ENCODE assay signal across 19 mouse cellular contexts in genomic region chr4:87750856-87751514, GRCm38 (mm10).
DNase-seq lines count a peak whose midpoint lies in the region; ATAC-seq lines count a peak whose summit lies in the region.
"Had no signal": no experiment of that assay in that cellular context is flagged by ENCODE, and none has a peak within 500 bp of the region (broad histone marks: within the 10 kb centered on the region; RNA-seq: fewer than 3 reads in every experiment).

No protein-coding gene starts in this region.

- no peaks in the 10 kb centered on the region for H3K27me3 ChIP-seq in forebrain, embryonic 14.5 days (replicated peaks; ENCODE audit: control insufficient read depth, insufficient read depth, low read length)
- no peaks in the 10 kb centered on the region; the same call in 1 of the 2 replicates for H3K27me3 ChIP-seq in forebrain, embryonic 10.5 days (ENCODE audit: poor library complexity, severe bottlenecking)
- no peaks in the 10 kb centered on the region for H3K27me3 ChIP-seq in liver, embryonic 15.5 days
- H3K27me3 ChIP-seq in forebrain, embryonic 16.5 days (replicated peaks; ENCODE audit: control insufficient read depth, insufficient read depth, low read length) = no peaks in the 10 kb centered on the region
- H3K27me3 ChIP-seq: heart, embryonic 12.5 days; hindbrain, embryonic 12.5 days; limb, embryonic 15.5 days had no signal

- no peak overlapping the region for H3K4me3 ChIP-seq in forebrain, embryonic 14.5 days (ENCODE audit: low read depth, low read length)
- H3K4me3 ChIP-seq in forebrain, embryonic 10.5 days = no peak overlapping the region
- no peak overlapping the region for H3K4me3 ChIP-seq in liver, embryonic 15.5 days (replicated peaks)
- H3K4me3 ChIP-seq in forebrain, embryonic 16.5 days (replicated peaks; ENCODE audit: low read length) = no peak overlapping the region
- H3K4me3 ChIP-seq: gastrocnemius, adult 2 months; heart, embryonic 12.5 days; hindbrain, embryonic 12.5 days; limb, embryonic 15.5 days; midbrain, embryonic 10.5 days had no signal

- no peak for ATAC-seq in forebrain, embryonic 14.5 days
- ATAC-seq in common myeloid progenitor, adult 5-6 weeks (replicated peaks; ENCODE audit: low read depth, poor library complexity, severe bottlenecking) = peak; percentile 81
- peak; percentile 90 for ATAC-seq in liver, embryonic 15.5 days (ENCODE audit: insufficient read depth)
- no peak for ATAC-seq in forebrain, embryonic 16.5 days

- no peak overlapping the region for H3K4me2 ChIP-seq in forebrain, embryonic 14.5 days (ENCODE audit: low read length)
- peak overlapping the region; percentile 48 for H3K4me2 ChIP-seq in liver, embryonic 15.5 days
- H3K4me2 ChIP-seq in forebrain, embryonic 16.5 days (ENCODE audit: low read length) = no peak overlapping the region
- H3K4me2 ChIP-seq: heart, embryonic 12.5 days; hindbrain, embryonic 12.5 days; limb, embryonic 15.5 days had no signal

- 72% methylated on average over 5 of the region's 5 CpGs for WGBS in forebrain, embryonic 14.5 days
- 93% methylated on average over 5 of the region's 5 CpGs for WGBS in forebrain, embryonic 10.5 days
- 44% methylated on average over 5 of the region's 5 CpGs for WGBS in liver, embryonic 15.5 days (ENCODE audit: insufficient replicate concordance)
- WGBS in forebrain, embryonic 16.5 days = 66% methylated on average over 5 of the region's 5 CpGs

- no peaks in the 10 kb centered on the region for H3K9me3 ChIP-seq in forebrain, embryonic 14.5 days (replicated peaks; ENCODE audit: control insufficient read depth, low read length)
- 0 out of 2 replicates have a peak, but pooled peaks cover 6% of the 10 kb centered on the region for H3K9me3 ChIP-seq in forebrain, embryonic 10.5 days
- no peaks in the 10 kb centered on the region for H3K9me3 ChIP-seq in liver, embryonic 15.5 days (replicated peaks)
- no peaks in the 10 kb centered on the region for H3K9me3 ChIP-seq in forebrain, embryonic 16.5 days (ENCODE audit: control insufficient read depth, low read length)
- H3K9me3 ChIP-seq: heart, embryonic 12.5 days; hindbrain, embryonic 12.5 days; limb, embryonic 15.5 days; midbrain, embryonic 10.5 days had no signal

- peak; percentile 41 for DNase-seq in forebrain, embryonic 14.5 days (ENCODE audit: low spot score)
- DNase-seq in forebrain, embryonic 10.5 days (ENCODE audit: extremely low spot score, low spot score) = no peak
- peak; percentile 33 for DNase-seq in MEL-GATA-1-ER (ENCODE audit: extremely low read depth, low read depth)
- no peak for DNase-seq in right cerebral cortex, adult 18-20 months
- DNase-seq in natural killer cell, adult 2 months (ENCODE audit: low spot score in 2 of 2) = no peak
- DNase-seq: cerebellum, adult 18-20 months; gastrocnemius, adult 2 months; heart, postnatal 14 days; kidney, adult 18-20 months; lung, postnatal 14 days had no signal

- H3K9ac ChIP-seq in forebrain, embryonic 14.5 days (ENCODE audit: low read length) = no peak overlapping the region
- H3K9ac ChIP-seq in liver, embryonic 15.5 days = no peak overlapping the region
- no peak overlapping the region for H3K9ac ChIP-seq in forebrain, embryonic 16.5 days (replicated peaks; ENCODE audit: low read depth, low read length)
- H3K9ac ChIP-seq: heart, embryonic 12.5 days; hindbrain, embryonic 12.5 days; limb, embryonic 15.5 days had no signal

- H3K27ac ChIP-seq in forebrain, embryonic 14.5 days (ENCODE audit: low read depth, low read length) = no peak overlapping the region
- no peak overlapping the region for H3K27ac ChIP-seq in forebrain, embryonic 10.5 days
- H3K27ac ChIP-seq in liver, embryonic 15.5 days (replicated peaks) = peak overlapping the region; percentile 59; the same call in 1 of the 2 replicates
- H3K27ac ChIP-seq in forebrain, embryonic 16.5 days (ENCODE audit: low read length) = no peak overlapping the region
- H3K27ac ChIP-seq: gastrocnemius, adult 2 months; hindbrain, embryonic 12.5 days; kidney, postnatal 0 days; limb, embryonic 15.5 days; midbrain, embryonic 10.5 days had no signal

- H3K4me1 ChIP-seq in forebrain, embryonic 14.5 days (ENCODE audit: control insufficient read depth, insufficient read depth, low read length) = 0 out of 2 replicates have a peak, but pooled peaks cover 5% of the 10 kb centered on the region
- H3K4me1 ChIP-seq in forebrain, embryonic 10.5 days = peaks cover 12% of the 10 kb centered on the region
- H3K4me1 ChIP-seq in liver, embryonic 15.5 days (replicated peaks) = peaks cover 20% of the 10 kb centered on the region
- peaks cover 7% of the 10 kb centered on the region; the same call in 1 of the 2 replicates for H3K4me1 ChIP-seq in forebrain, embryonic 16.5 days (replicated peaks; ENCODE audit: control insufficient read depth, insufficient read depth, low read length)
- H3K4me1 ChIP-seq: hindbrain, embryonic 12.5 days had no signal

- no peaks in the 10 kb centered on the region for H3K36me3 ChIP-seq in forebrain, embryonic 14.5 days (ENCODE audit: control insufficient read depth, insufficient read depth, low read length)
- no peaks in the 10 kb centered on the region for H3K36me3 ChIP-seq in forebrain, embryonic 10.5 days (replicated peaks)
- H3K36me3 ChIP-seq in liver, embryonic 15.5 days (replicated peaks) = no peaks in the 10 kb centered on the region
- H3K36me3 ChIP-seq in forebrain, embryonic 16.5 days (ENCODE audit: control insufficient read depth, insufficient read depth) = no peaks in the 10 kb centered on the region
- H3K36me3 ChIP-seq: G1E; heart, embryonic 12.5 days; hindbrain, embryonic 12.5 days; limb, embryonic 15.5 days; midbrain, embryonic 10.5 days had no signal

Comparison
In these comparisons a context has a peak if more than half of its experiments do, and no peak if none do; other contexts are left out.
1. DNase-seq: peak in forebrain, embryonic 14.5 days (single experiment) and MEL-GATA-1-ER (single experiment); none in forebrain, embryonic 10.5 days (single experiment), right cerebral cortex, adult 18-20 months (single experiment) and natural killer cell, adult 2 months (0 of 2).
2. ATAC-seq: peak in common myeloid progenitor, adult 5-6 weeks (single experiment) and liver, embryonic 15.5 days (single experiment); none in forebrain, embryonic 14.5 days (single experiment) and forebrain, embryonic 16.5 days (single experiment).